Mouse (Mus musculus) ES-Bruce4 (cell line): Measurements from ENCODE around the gene Pck1.

Experiments
- CTCF ChIP-seq: IDR thresholded peaks from one replicate; pipeline ENCODE4 v1.8.1; 2011; ENCODE audit warnings: low read depth, low read length
- EP300 ChIP-seq: IDR thresholded peaks from 2 replicates; pipeline ENCODE4 v1.6.1; 2011; ENCODE audit warnings: low read depth, low read length; ENCODE audit not compliant: insufficient read depth
- POLR2A ChIP-seq: IDR thresholded peaks from one replicate; pipeline ENCODE4 v1.8.1; 2011; ENCODE audit warnings: low read length; ENCODE audit not compliant: insufficient read depth

GRCm38 (mm10) chr2:173177481-173177880 is 24.6 kb downstream of the Pck1 start:
- TF ChIP-seq CTCF (no peak), POLR2A (no peak), EP300 (no peak)
